Mouse (Mus musculus): ENCODE results near the gene Uso1. TPM values are rescaled to one million over a fixed set of nuclear protein-coding genes. Genes with fewer than 3 reads are reported as not detected.
"Not testable (repeated sequence)": the region's sequence is repeated elsewhere in the genome, so short reads cannot be mapped to it uniquely, and the experiment has no call there.

Gene Uso1
- total RNA-seq, 2 experiments from 2014 or later: 19.8 to 20.4 TPM

GRCm38 (mm10) chr5:92125446-92125845, 12.3 kb upstream of the Uso1 start:
- no peak for ATAC-seq (replicated peaks; ENCODE audit: low FRiP score, poor library complexity, severe bottlenecking)

GRCm38 (mm10) chr5:92127141-92127625, 10.6 kb upstream of the Uso1 start:
- peak; percentile 82 for ATAC-seq (replicated peaks; ENCODE audit: low FRiP score, poor library complexity, severe bottlenecking)

GRCm38 (mm10) chr5:92127751-92128150, 10.0 kb upstream of the Uso1 start:
- 0 out of 2 replicates have a peak, but pooled peaks have one; percentile 15 for ATAC-seq (replicated peaks; ENCODE audit: low FRiP score, poor library complexity, severe bottlenecking)

- ATAC-seq (replicated peaks; ENCODE audit: low FRiP score, poor library complexity, severe bottlenecking): peak; percentile 89
Observed at GRCm38 (mm10) chr5:92128570-92128969, 9.2 kb upstream of the Uso1 start.

- ATAC-seq (replicated peaks; ENCODE audit: low FRiP score, poor library complexity, severe bottlenecking): no peak
Observed at GRCm38 (mm10) chr5:92129321-92129768, 8.4 kb upstream of the Uso1 start.

- no peak for ATAC-seq (replicated peaks; ENCODE audit: low FRiP score, poor library complexity, severe bottlenecking)
Observed at GRCm38 (mm10) chr5:92130040-92130682, 7.6 kb upstream of the Uso1 start.

- ATAC-seq (replicated peaks; ENCODE audit: low FRiP score, poor library complexity, severe bottlenecking): no peak
Observed at GRCm38 (mm10) chr5:92132127-92132526, 5.6 kb upstream of the Uso1 start.

GRCm38 (mm10) chr5:92133006-92133405, 4.7 kb upstream of the Uso1 start:
- not testable (repeated sequence) for ATAC-seq (replicated peaks; ENCODE audit: low FRiP score, poor library complexity, severe bottlenecking)

GRCm38 (mm10) chr5:92134934-92135333, 2.8 kb upstream of the Uso1 start:
- no peak for ATAC-seq (replicated peaks; ENCODE audit: low FRiP score, poor library complexity, severe bottlenecking)

GRCm38 (mm10) chr5:92136536-92137238, 1.1 kb upstream of the Uso1 start:
- ATAC-seq (replicated peaks; ENCODE audit: low FRiP score, poor library complexity, severe bottlenecking): no peak

- ATAC-seq (replicated peaks; ENCODE audit: low FRiP score, poor library complexity, severe bottlenecking): peak; percentile 65
Observed at GRCm38 (mm10) chr5:92138093-92138621, 419 bp downstream of the Uso1 start.

- ATAC-seq (replicated peaks; ENCODE audit: low FRiP score, poor library complexity, severe bottlenecking): no peak
Observed at GRCm38 (mm10) chr5:92139191-92139590, 1.5 kb downstream of the Uso1 start.

- ATAC-seq (replicated peaks; ENCODE audit: low FRiP score, poor library complexity, severe bottlenecking): no peak
Observed at GRCm38 (mm10) chr5:92141696-92142095, 4.0 kb downstream of the Uso1 start.

GRCm38 (mm10) chr5:92142481-92142880, 4.7 kb downstream of the Uso1 start:
- no peak for ATAC-seq (replicated peaks; ENCODE audit: low FRiP score, poor library complexity, severe bottlenecking)

GRCm38 (mm10) chr5:92143665-92144064, 5.9 kb downstream of the Uso1 start:
- no peak for ATAC-seq (replicated peaks; ENCODE audit: low FRiP score, poor library complexity, severe bottlenecking)

GRCm38 (mm10) chr5:92144954-92145708, 7.4 kb downstream of the Uso1 start:
- ATAC-seq (replicated peaks; ENCODE audit: low FRiP score, poor library complexity, severe bottlenecking): no peak

GRCm38 (mm10) chr5:92148248-92148647, 10.5 kb downstream of the Uso1 start:
- ATAC-seq (replicated peaks; ENCODE audit: low FRiP score, poor library complexity, severe bottlenecking): no peak

GRCm38 (mm10) chr5:92149330-92149982, 11.7 kb downstream of the Uso1 start:
- ATAC-seq (replicated peaks; ENCODE audit: low FRiP score, poor library complexity, severe bottlenecking): peak; percentile 84

GRCm38 (mm10) chr5:92154861-92155260, 17.1 kb downstream of the Uso1 start:
- no peak for ATAC-seq (replicated peaks; ENCODE audit: low FRiP score, poor library complexity, severe bottlenecking)

- ATAC-seq (replicated peaks; ENCODE audit: low FRiP score, poor library complexity, severe bottlenecking): no peak
Observed at GRCm38 (mm10) chr5:92165976-92166375, 28.2 kb downstream of the Uso1 start.
